9 mouse cellular contexts compared by ENCODE assay signal in genomic region chr1:153037353-153038345, GRCm38 (mm10).
A peak's percentile ranks its signal among the peaks of the same experiment; 100 is the strongest.
DNase-seq lines count a peak whose midpoint lies in the region; ATAC-seq and TF ChIP-seq lines count a peak whose summit lies in the region.
"Had no signal": no experiment of that assay in that cellular context is flagged by ENCODE, and none has a peak within 500 bp of the region (broad histone marks: within the 10 kb centered on the region; RNA-seq: fewer than 3 reads in every experiment).

No protein-coding gene starts in this region.

- H3K4me1 ChIP-seq in intestine, embryonic 14.5 days (replicated peaks; ENCODE audit: control insufficient read depth, insufficient read depth, low read length) = peaks cover 12% of the 10 kb centered on the region; the same call in 1 of the 2 replicates
- H3K4me1 ChIP-seq in intestine, postnatal 0 days (replicated peaks; ENCODE audit: control insufficient read depth, insufficient read depth, low read length) = no peaks in the 10 kb centered on the region
- peaks cover 83% of the 10 kb centered on the region for H3K4me1 ChIP-seq in E14TG2a.4 (replicated peaks; ENCODE audit: low read depth, low read length)
- H3K4me1 ChIP-seq in forebrain, embryonic 16.5 days (replicated peaks; ENCODE audit: control insufficient read depth, insufficient read depth, low read length) = peaks cover 26% of the 10 kb centered on the region
- peaks cover 59% of the 10 kb centered on the region for H3K4me1 ChIP-seq in midbrain, embryonic 10.5 days
- peaks cover 52% of the 10 kb centered on the region for H3K4me1 ChIP-seq in cerebellum, adult 2 months (ENCODE audit: control insufficient read depth, insufficient read depth, low read length)

- no peak overlapping the region for H3K9ac ChIP-seq in intestine, embryonic 14.5 days (ENCODE audit: low read length)
- no peak overlapping the region for H3K9ac ChIP-seq in intestine, postnatal 0 days (ENCODE audit: low read depth, low read length)
- H3K9ac ChIP-seq in forebrain, embryonic 16.5 days (replicated peaks; ENCODE audit: low read depth, low read length) = no peak overlapping the region
- H3K9ac ChIP-seq: heart, embryonic 15.5 days had no signal

- H3K4me3 ChIP-seq in intestine, embryonic 14.5 days (ENCODE audit: low read depth, low read length) = no peak overlapping the region
- H3K4me3 ChIP-seq in intestine, postnatal 0 days (ENCODE audit: low read depth, low read length) = no peak overlapping the region
- H3K4me3 ChIP-seq in E14TG2a.4 (replicated peaks; ENCODE audit: low read length) = 0 out of 2 replicates have a peak overlapping the region, but pooled peaks have one; percentile 7
- no peak overlapping the region for H3K4me3 ChIP-seq in forebrain, embryonic 16.5 days (replicated peaks; ENCODE audit: low read length)
- H3K4me3 ChIP-seq in midbrain, embryonic 10.5 days = no peak overlapping the region
- no peak overlapping the region for H3K4me3 ChIP-seq in cerebellum, adult 2 months (replicated peaks; ENCODE audit: insufficient read depth, low read depth, low read length)
- H3K4me3 ChIP-seq: heart, embryonic 15.5 days had no signal

- no peaks in the 10 kb centered on the region for H3K9me3 ChIP-seq in intestine, embryonic 14.5 days (ENCODE audit: control insufficient read depth, low read length)
- no peaks in the 10 kb centered on the region for H3K9me3 ChIP-seq in intestine, postnatal 0 days (ENCODE audit: control insufficient read depth)
- H3K9me3 ChIP-seq in E14TG2a.4 (ENCODE audit: low read length) = peaks cover 12% of the 10 kb centered on the region
- no peaks in the 10 kb centered on the region for H3K9me3 ChIP-seq in forebrain, embryonic 16.5 days (ENCODE audit: control insufficient read depth, low read length)
- peaks cover 7% of the 10 kb centered on the region; the same call in 1 of the 2 replicates for H3K9me3 ChIP-seq in midbrain, embryonic 10.5 days (replicated peaks)
- H3K9me3 ChIP-seq: heart, embryonic 15.5 days had no signal

- TF ChIP-seq POLR2A in cerebellum, adult 2 months (IDR thresholded peaks at IDR 0.05; ENCODE audit: borderline replicate concordance, insufficient read depth, low read length) = no peak

- no peak for TF ChIP-seq CTCF in intestine, postnatal 0 days (IDR thresholded peaks at IDR 0.05; ENCODE audit: low read depth)
- TF ChIP-seq CTCF in E14TG2a.4 (conservative IDR thresholded peaks at IDR 0.05; ENCODE audit: low read length) = no peak
- no peak for TF ChIP-seq CTCF in cerebellum, adult 2 months (IDR thresholded peaks at IDR 0.05; ENCODE audit: borderline replicate concordance, insufficient read depth, low read depth, low read length)

- 0 out of 2 replicates have a peak overlapping the region, but pooled peaks have one; percentile 27 for H3K27ac ChIP-seq in intestine, embryonic 14.5 days (ENCODE audit: low read depth)
- H3K27ac ChIP-seq in intestine, postnatal 0 days (ENCODE audit: low read depth, low read length) = no peak overlapping the region
- peak overlapping the region; percentile 75 for H3K27ac ChIP-seq in forebrain, embryonic 16.5 days (ENCODE audit: low read length)
- H3K27ac ChIP-seq in midbrain, embryonic 10.5 days (replicated peaks) = peak overlapping the region; percentile 39; the same call in 1 of the 2 replicates
- H3K27ac ChIP-seq in cerebellum, adult 2 months (ENCODE audit: insufficient read depth, low read length) = no peak overlapping the region
- H3K27ac ChIP-seq: heart, embryonic 15.5 days had no signal

- no peak overlapping the region for H3K4me2 ChIP-seq in intestine, embryonic 14.5 days (ENCODE audit: low read length)
- H3K4me2 ChIP-seq in intestine, postnatal 0 days (replicated peaks; ENCODE audit: low read depth) = no peak overlapping the region
- no peak overlapping the region for H3K4me2 ChIP-seq in forebrain, embryonic 16.5 days (ENCODE audit: low read length)
- H3K4me2 ChIP-seq: heart, embryonic 15.5 days had no signal

- no peaks in the 10 kb centered on the region for H3K27me3 ChIP-seq in intestine, embryonic 14.5 days (replicated peaks; ENCODE audit: control insufficient read depth, insufficient read depth, low read length)
- H3K27me3 ChIP-seq in intestine, postnatal 0 days (replicated peaks; ENCODE audit: control insufficient read depth, insufficient read depth, low read length) = no peaks in the 10 kb centered on the region
- H3K27me3 ChIP-seq in E14TG2a.4 (ENCODE audit: insufficient read depth, low read length) = no peaks in the 10 kb centered on the region
- no peaks in the 10 kb centered on the region for H3K27me3 ChIP-seq in forebrain, embryonic 16.5 days (replicated peaks; ENCODE audit: control insufficient read depth, insufficient read depth, low read length)
- H3K27me3 ChIP-seq in midbrain, embryonic 10.5 days (ENCODE audit: low read depth, poor library complexity, severe bottlenecking) = peaks cover 20% of the 10 kb centered on the region
- no peaks in the 10 kb centered on the region for H3K27me3 ChIP-seq in cerebellum, adult 2 months (ENCODE audit: control insufficient read depth, insufficient read depth, low read length)
- H3K27me3 ChIP-seq: heart, embryonic 15.5 days had no signal

- 63% methylated on average over 10 of the region's 10 CpGs for WGBS in intestine, embryonic 14.5 days
- WGBS in intestine, postnatal 0 days = 76% methylated on average over 10 of the region's 10 CpGs
- 40% methylated on average over 10 of the region's 10 CpGs for WGBS in forebrain, embryonic 16.5 days
- 77% methylated on average over 10 of the region's 10 CpGs for WGBS in midbrain, embryonic 10.5 days
- WGBS in cerebellum, adult 2 months = 49% methylated on average over 10 of the region's 10 CpGs

- no peak for DNase-seq in intestine, embryonic 14.5 days (ENCODE audit: low spot score)
- no peak for DNase-seq in midbrain, embryonic 10.5 days (ENCODE audit: low spot score)
- DNase-seq in kidney, postnatal 14 days = no peak
- DNase-seq in cerebellum, adult 2 months = no peak
- DNase-seq in kidney, postnatal 4 days = no peak

- no peak for ATAC-seq in intestine, embryonic 14.5 days (replicated peaks; ENCODE audit: low FRiP score, low TSS enrichment, low read depth)
- no peak for ATAC-seq in intestine, postnatal 0 days
- ATAC-seq in forebrain, embryonic 16.5 days = peak; percentile 88

- no peaks in the 10 kb centered on the region for H3K36me3 ChIP-seq in intestine, embryonic 14.5 days (ENCODE audit: control insufficient read depth, insufficient read depth, low read length)
- H3K36me3 ChIP-seq in intestine, postnatal 0 days (ENCODE audit: control insufficient read depth, insufficient read depth) = no peaks in the 10 kb centered on the region
- no peaks in the 10 kb centered on the region for H3K36me3 ChIP-seq in E14TG2a.4 (ENCODE audit: insufficient read depth, low read length)
- H3K36me3 ChIP-seq in forebrain, embryonic 16.5 days (ENCODE audit: control insufficient read depth, insufficient read depth) = no peaks in the 10 kb centered on the region
- H3K36me3 ChIP-seq in midbrain, embryonic 10.5 days = no peaks in the 10 kb centered on the region
- H3K36me3 ChIP-seq: heart, embryonic 15.5 days had no signal

Comparison
In these comparisons a context has a peak if more than half of its experiments do, and no peak if none do; other contexts are left out.
1. H3K27ac ChIP-seq: peak in intestine, embryonic 14.5 days (single experiment), forebrain, embryonic 16.5 days (single experiment) and midbrain, embryonic 10.5 days (single experiment); none in intestine, postnatal 0 days (single experiment) and cerebellum, adult 2 months (single experiment).